Mouse (Mus musculus): ENCODE measurements around the gene Sae1.

GRCm38 (mm10) chr7:16376505-16376904 is 11.1 kb downstream of the Sae1 start:
- TF ChIP-seq POLR2A (IDR thresholded peaks at IDR 0.05; ENCODE audit: extremely low read depth, insufficient read depth, low read length) = no peak
- peak; percentile 59 for TF ChIP-seq CTCF (IDR thresholded peaks at IDR 0.05; ENCODE audit: extremely low read depth, insufficient read depth, low read length)

All from cortical plate, adult 2 months (tissue).